Mouse (Mus musculus) right cerebral cortex, adult 2 months (tissue): ENCODE measurements around the gene Uvrag.

Source experiments
- DNase-seq, 2 experiments: peaks; one replicate each; pipeline ENCODE4 v3.0.0; 2021 to 2022; ENCODE audit warnings: low spot score in 2 of 2

Uvrag gene

GRCm38 (mm10) chr7:98889211-98889610 is 251.7 kb downstream of the Uvrag start:
- DNase-seq = no peak

DNA sequence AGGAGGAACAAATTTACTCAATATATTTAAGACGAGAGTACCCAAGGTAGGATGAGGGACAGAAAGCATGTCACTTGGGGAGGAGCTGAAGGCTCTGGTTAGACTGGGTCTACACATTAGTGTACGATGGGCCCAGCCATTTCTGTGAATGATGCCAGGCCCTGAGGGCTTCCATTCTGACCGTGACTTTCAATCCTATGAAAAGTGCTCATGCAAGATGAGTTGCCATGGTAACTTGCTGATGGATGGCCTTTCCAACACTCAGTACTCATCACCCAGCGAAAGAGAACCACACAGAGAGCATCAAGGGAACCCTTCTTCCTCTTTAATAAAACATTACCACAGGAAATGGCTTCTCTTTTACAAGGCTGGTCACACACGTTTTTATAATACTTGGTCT is 252.1 kb downstream of the Uvrag start:
- DNase-seq = no peak

- DNase-seq = no peak
These were observed 253.1 kb downstream of the Uvrag start for GRCm38 (mm10) chr7:98887811-98888261.

DNA sequence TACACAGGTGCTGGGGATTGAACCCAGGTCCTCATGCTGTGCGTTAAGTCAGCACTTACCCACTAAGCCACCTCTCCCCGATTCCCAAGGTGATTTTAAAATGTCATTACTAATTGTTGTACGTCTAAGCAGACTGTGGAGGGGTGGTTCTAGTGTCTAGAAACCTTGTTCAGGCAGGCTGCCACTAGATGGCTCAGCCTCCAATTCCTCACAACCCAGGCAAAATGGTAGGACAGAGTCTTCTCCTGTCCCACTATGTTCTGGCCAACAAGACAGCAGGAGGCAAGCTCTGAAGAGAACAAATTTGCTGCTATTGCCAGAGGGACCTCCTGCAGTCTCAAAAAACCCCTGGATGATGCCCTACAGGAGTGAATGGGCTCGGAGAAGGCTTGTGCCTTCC is 259.1 kb downstream of the Uvrag start:
- no peak for DNase-seq

- DNase-seq = no peak
These were observed 261.8 kb downstream of the Uvrag start for GRCm38 (mm10) chr7:98879176-98879575.

DNA sequence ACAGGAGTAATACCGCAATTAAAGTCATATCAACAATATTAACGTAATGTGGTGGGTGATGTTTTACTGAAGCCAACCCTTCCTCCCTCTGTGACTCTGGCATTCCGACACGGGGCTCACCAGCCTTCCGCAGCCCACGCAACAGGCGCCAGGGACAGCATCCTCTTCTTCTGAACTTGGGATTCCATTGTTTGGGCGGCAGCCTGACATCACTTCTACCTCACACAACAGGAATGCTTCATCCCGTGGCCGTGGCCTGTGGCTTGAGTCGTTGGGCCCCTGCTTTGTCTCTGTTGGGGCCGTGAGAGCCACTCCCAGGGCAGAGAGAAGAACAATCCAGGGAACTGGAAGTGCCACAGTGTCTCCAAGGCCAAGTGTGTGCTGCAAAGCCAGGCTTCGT is 264.8 kb downstream of the Uvrag start:
- DNase-seq = no peak

GRCm38 (mm10) chr7:98875390-98875990 is 265.5 kb downstream of the Uvrag start:
- DNase-seq = no peak

GRCm38 (mm10) chr7:98874411-98874951 is 266.5 kb downstream of the Uvrag start:
- DNase-seq = no peak

DNA sequence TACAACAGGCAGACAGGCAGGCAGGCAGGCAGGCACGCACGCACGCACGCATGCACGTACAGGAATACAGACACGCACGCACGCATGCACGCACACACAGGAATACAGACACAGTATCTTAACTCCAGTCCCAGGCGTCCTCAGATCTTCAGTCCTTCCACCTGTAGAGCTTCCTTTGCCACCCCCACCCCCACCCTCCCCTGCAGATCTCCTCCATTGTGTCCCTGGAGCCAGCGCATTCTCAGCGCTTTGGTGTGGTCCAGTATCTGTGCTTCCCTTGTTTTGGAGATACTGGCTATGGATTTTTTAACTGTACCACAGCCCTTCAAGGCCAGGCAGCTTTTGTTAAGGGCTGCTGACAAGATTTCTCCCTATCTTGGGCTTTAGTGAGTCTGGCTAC is 267.6 kb downstream of the Uvrag start:
- no peak for DNase-seq

DNA sequence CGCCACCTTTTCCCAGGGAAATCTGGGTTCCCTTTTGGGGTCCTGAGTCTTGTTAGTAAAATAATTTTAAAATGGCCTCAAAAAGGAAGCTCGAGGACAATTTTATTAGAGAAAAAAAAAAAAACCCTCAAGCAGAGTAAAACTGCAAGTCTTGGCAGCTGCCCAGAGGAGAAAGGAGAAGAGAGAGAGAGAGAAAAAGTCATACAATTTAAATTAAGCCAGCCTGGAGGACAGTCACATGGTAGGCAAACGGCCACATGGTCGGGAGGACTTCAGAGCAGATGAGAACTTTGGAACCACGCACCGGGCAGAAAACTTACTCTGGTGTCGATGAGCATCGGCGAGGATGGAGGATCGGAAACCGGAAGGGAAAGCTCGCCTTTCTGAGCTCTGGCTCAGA is 269.1 kb downstream of the Uvrag start:
- no peak for DNase-seq

- DNase-seq = no peak
These were observed 270.1 kb downstream of the Uvrag start for GRCm38 (mm10) chr7:98870791-98871190.

DNA sequence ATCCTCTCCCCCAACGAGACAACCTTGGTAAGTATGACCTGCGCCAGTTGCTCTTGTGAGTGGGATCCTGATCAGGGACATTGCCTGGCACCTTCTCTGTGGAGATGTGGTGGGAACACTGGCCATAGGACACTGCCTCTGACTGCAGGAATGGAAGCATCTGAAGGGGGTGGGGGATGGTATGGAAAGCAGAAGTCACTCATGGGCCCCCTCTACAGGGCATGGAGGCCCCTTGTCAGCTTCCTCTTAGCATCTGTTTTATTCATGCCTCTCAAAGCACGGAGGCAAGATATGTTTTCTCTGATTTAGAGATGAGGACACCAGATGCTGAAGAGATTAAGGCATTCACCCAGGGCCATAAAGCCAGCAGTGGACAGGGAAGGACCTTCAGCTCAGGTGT is 271.9 kb downstream of the Uvrag start:
- DNase-seq = no peak

DNA sequence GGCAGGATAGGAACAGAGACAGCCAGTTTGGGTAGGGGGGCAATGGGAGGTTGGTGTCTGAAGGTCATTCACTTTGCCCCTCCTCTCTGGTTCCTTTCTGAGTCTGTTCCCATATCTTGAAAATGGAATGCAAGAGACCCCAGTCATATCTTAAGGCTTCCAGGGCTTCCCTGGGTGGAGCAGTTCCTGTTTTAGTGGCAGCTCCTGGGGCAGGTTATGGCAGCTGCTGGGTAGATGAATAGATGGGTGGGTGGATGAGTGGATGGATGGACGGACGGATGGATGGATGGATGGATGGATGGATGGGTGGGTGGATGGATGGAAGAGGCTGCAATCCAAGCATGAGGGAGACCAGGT is 273.2 kb downstream of the Uvrag start:
- no peak for DNase-seq

DNA sequence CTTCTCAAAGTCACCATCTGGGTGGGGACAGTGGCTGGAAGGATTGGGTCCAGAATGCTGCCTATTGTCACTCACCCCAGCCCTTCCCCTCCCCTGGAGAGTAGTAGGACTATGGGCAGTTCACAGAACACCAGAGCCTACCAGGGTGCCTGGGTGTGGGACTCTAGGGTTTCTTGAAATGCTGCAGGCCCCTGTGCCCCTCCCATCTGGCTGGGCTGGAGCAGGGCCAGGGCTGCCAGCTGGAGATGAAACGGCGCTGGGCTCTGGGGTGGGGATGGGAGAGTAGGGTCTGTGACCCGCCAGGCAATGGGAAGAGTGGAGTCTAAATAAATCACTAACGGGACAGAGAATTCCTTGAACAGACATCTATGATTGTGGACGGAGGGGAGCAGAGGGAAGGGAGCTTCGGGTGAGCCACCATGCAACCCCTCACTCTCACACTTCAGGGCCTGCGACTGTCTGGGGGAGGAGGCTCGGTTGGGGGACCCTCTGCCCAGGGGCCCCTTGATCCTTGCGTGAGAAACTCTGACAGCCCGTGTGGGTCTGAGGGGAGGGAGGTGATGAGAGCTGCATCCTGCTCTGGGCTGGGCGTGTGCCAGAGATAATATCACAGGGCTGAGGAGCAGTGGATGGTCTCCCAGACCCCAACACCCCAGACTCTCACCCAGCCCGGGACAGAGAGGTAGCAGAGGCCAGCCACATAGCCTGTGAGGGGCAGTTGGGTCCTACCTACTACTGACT is 273.7 kb downstream of the Uvrag start:
- no peak for DNase-seq

- DNase-seq = no peak
These were observed 276.8 kb downstream of the Uvrag start for GRCm38 (mm10) chr7:98863969-98864718.

DNA sequence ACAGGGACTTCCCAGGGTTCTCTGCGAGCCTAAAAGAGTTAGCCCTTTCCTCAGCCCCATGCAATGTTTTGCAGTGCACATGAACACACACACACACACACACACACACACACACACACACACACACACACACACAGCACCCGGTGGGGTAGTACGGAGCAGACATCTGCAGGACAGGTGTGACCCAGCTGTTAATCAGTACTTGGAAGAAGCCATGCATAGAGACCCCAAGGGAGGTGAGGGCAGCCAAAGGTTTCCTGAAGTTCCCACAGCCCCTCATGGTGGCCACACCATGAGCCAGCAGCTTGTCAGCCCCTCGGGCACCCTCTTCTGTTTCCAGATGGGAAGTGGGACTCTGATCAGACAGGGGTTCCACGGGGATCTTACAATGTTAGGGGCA is 277.9 kb downstream of the Uvrag start:
- DNase-seq = no peak

GRCm38 (mm10) chr7:98861002-98861401 is 279.9 kb downstream of the Uvrag start:
- no peak for DNase-seq

- DNase-seq = no peak
These were observed 283.8 kb downstream of the Uvrag start for GRCm38 (mm10) chr7:98857094-98857493.

DNA sequence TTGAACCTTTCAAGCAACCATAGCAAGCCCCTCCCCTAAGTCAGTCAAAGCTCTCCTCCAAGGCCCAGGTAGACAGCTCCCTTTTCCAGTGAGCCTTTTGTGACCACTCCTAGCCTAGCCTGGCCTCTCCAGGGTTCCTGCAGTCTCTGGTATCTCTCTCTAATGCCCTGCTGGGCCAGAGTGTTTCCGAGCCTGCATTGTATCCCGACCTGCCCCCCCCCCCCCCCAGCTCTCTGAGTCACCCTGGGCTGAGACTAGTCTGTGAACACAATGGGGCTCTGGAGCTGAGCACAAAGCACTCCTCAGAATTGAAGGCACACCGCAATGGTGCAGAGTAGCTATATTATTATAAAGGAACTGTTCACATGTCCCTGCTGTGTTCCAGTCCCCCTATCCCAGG is 284.8 kb downstream of the Uvrag start:
- no peak for DNase-seq

DNA sequence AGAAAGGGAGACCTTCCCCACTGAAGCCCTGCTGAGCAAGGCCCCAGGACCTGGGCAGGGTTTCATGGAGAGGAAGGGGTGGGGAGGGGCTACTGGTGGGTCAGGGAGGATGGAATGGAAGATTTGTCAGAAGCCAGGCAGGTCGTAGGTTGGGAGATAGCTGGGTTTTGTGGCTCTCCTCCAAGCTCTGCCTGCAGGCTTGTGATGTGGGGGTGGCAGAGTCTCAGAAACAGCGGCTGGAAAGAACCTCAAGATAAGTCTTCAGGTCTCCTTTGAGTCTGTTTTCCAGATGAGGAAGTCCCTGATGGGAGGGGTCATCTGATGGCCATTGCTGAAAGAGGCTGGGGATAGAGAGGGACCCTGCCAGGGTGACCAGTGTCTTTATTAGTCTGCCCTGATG is 285.6 kb downstream of the Uvrag start:
- DNase-seq = peak; percentile 31 to 46

- no peak for DNase-seq
These were observed 287.1 kb downstream of the Uvrag start for GRCm38 (mm10) chr7:98853806-98854205.

DNA sequence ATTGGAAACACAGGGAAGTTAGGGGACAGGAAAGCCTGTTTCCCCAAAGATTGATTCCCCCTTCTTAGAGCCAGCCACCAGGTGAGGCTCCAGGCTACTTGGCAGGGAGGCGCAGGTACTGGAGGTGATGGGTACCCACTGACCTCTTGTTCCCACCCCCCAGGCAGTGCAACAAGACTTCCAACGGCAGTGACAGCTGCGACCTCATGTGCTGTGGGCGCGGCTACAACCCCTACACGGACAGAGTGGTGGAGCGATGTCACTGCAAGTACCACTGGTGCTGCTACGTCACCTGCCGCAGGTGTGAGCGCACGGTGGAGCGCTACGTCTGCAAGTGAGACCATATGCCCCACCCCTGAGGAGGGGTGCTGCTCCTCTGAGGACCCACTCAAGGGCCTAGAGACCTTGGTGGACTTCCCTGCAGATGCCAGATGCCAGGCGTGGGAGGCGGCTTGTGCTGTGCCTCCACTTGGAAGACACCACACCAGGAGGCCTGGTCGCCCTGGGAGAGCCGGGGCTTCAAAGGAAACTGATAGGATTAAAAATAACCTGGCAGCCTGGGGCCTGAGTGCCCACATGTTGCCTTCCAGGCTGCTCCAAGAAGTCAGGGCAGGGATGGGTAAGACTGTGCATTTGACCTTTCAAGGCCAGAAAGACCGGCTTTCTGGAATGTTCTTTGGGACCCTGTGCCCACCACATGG is 287.8 kb downstream of the Uvrag start:
- DNase-seq = no peak
